Mouse (Mus musculus): ENCODE results near the gene Bcap29. TPM values are rescaled to one million over a fixed set of nuclear protein-coding genes. Genes with fewer than 3 reads are reported as not detected.

Gene Bcap29
- polyA plus RNA-seq (2014; fragmentation: Illumina TruSeq; extraction: RNeasy Lipid Tissue Mini Kit (QIAGEN cat#74804); ENCODE audit: low read depth, low replicate concordance), result 20.8 TPM

DNA sequence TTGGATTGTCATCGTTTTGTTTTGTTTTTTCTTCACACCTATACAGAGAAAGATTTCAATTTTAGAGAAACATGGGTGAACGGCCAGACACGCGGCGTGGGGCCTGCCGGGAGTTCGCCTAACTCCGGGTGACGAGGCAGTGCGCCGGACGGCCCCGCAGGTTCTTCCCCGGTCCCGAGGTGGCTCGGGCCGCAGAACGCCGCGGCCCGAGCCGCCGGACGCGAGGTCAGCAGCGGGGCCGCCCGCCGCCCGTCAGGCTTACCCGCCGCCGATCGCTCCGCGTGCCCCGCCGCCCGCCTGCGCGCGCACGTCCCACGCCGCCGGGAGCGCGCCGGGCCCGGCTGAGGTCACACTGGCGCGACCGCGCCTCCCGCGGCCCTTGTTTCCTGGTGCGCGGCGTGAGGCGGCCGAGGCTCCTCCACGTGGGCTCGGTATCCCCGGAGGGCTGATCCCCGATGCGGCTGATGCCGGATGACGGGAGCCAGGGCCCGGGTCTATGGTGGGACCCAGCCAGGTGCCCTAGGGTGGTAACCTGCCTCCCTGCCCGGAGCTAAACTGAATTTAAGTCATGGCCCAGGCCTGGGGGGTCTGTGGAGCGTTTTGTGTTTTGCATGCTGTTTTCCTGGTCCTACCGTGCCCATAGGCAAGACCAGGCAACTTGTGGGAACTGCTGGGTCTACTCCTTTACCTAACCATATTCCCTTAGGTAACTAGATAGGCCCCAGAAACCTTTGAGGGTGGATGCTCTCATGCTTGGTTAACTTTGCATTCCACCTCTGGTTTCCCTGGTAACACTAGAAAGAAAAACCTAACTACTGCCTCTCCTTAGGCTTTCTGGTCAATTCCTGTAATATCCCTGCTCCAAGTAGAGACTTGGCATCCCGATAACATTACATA lies at the start of gene Bcap29:
Bcap29 (minus strand) TSS at position 316 of the 897 bp plus-strand sequence.

DNA sequence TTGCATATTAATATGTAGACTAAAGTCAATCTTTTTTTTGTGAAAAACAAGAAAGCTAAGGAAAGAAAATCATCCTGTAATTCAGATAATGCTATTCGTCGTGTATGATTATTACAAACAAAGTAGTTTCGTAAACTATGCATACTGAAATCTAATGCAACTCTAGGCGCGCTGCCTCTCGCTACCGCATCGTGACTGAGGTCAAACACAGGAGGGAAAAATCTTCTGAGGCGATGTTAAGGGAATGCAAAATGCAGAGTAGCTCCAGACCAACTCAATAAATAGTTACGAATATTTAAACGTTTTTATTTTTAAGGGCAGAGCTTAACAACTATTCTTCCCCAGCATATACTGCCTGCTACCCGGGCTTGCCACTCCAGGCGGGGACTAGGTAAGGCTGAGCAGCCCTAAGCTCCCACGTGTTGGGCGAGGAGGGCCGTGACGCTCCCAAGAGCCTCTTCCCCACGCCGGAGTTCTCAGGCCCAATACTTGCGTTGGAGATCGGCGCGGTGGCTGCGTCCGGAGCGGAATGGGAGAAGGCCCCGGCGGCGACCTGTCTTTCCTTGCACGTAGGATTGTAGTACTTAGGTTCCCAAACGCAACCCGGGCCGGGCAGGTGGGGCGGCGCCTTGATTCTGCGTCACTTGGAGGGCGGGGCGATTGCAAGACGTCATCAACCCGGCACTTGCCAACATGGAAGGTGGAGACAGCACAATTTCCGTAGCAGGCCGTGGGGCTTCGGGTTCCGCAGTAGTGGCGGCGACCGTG lies 19.9 kb upstream of the Bcap29 start, which contains the start of the genes Dus4l and Cog5:
Dus4l (minus strand) TSS at position 630 of the 768 bp plus-strand sequence.
Cog5 (plus strand) TSS at position 673 of the 768 bp plus-strand sequence.

Other genes with a start within 250 kb of the Bcap29 start
- 12.8 TPM for gene Slc26a3, start 243.8 kb downstream of the Bcap29 start, polyA plus RNA-seq (2014; fragmentation: Illumina TruSeq; extraction: RNeasy Lipid Tissue Mini Kit (QIAGEN cat#74804); ENCODE audit: low read depth, low replicate concordance)
- gene Cbll1, start 135.0 kb downstream of the Bcap29 start, polyA plus RNA-seq (2014; fragmentation: Illumina TruSeq; extraction: RNeasy Lipid Tissue Mini Kit (QIAGEN cat#74804); ENCODE audit: low read depth, low replicate concordance), result 8.4 TPM
- gene Slc26a4, start 74.7 kb downstream of the Bcap29 start, polyA plus RNA-seq (2014; fragmentation: Illumina TruSeq; extraction: RNeasy Lipid Tissue Mini Kit (QIAGEN cat#74804); ENCODE audit: low read depth, low replicate concordance), result 0.09 TPM
- gene Dus4l, start 20.2 kb upstream of the Bcap29 start, polyA plus RNA-seq (2014; fragmentation: Illumina TruSeq; extraction: RNeasy Lipid Tissue Mini Kit (QIAGEN cat#74804); ENCODE audit: low read depth, low replicate concordance), result 9.2 TPM
- 30.4 TPM for gene Cog5, start 20.2 kb upstream of the Bcap29 start, polyA plus RNA-seq (2014; fragmentation: Illumina TruSeq; extraction: RNeasy Lipid Tissue Mini Kit (QIAGEN cat#74804); ENCODE audit: low read depth, low replicate concordance)
- not detected for gene Gpr22, start 79.3 kb upstream of the Bcap29 start, polyA plus RNA-seq (2014; fragmentation: Illumina TruSeq; extraction: RNeasy Lipid Tissue Mini Kit (QIAGEN cat#74804); ENCODE audit: low read depth, low replicate concordance)